Mouse (Mus musculus): Measurements from ENCODE around the gene Gm37240. TPM values are rescaled to one million over a fixed set of nuclear protein-coding genes. Genes with fewer than 3 reads are reported as not detected.

Gm37240 gene
- polyA plus RNA-seq, 1 experiment from 2014 or later = 18.1 TPM

DNA sequence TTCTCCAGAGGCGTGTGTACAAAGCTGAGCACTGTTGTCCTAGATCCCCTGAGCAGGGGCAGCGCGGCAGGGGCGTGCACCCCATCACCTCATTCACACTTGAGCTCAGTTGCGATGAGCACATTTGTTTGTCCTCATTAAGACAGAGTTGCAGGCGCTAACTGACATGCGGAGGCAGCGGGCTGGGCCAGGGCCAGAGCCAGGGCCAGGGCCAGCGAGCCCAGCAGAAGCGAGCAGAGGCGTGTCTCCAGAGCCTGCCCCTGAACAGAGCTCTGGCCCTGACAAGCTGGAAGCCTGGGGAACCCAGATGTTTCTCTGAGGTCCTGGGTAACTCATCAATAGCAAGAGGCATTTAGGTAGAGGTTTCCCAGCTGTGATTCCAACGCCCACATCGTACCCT is 1142.6 kb downstream of the Gm37240 start:
- Histone ChIP-seq H3K27me3 (ENCODE audit: control insufficient read depth, insufficient read depth, low read length) (no peaks in the 10 kb centered on the region), H3K36me3 (ENCODE audit: control insufficient read depth, insufficient read depth, low read length) (no peaks in the 10 kb centered on the region), H3K4me1 (replicated peaks; ENCODE audit: control insufficient read depth, insufficient read depth) (no peaks in the 10 kb centered on the region), H3K4me2 (replicated peaks; ENCODE audit: low read depth) (no peak overlapping the region), H3K9ac (ENCODE audit: low read length) (no peak overlapping the region), H3K9me3 (ENCODE audit: control insufficient read depth, low read length) (no peaks in the 10 kb centered on the region), H3K27ac (replicated peaks) (peak overlapping the region; percentile 81), H3K4me3 (ENCODE audit: low read depth, low read length) (no peak overlapping the region)
- 38% methylated on average over 13 of the region's 13 CpGs for WGBS
- ATAC-seq (ENCODE audit: low FRiP score, low TSS enrichment) = no peak
- TF ChIP-seq EP300 (optimal IDR thresholded peaks at IDR 0.05) (no peak), CTCF (IDR thresholded peaks at IDR 0.05; ENCODE audit: low read depth) (no peak)
- DNase-seq (ENCODE audit: low spot score) = peak; percentile 22

DNA sequence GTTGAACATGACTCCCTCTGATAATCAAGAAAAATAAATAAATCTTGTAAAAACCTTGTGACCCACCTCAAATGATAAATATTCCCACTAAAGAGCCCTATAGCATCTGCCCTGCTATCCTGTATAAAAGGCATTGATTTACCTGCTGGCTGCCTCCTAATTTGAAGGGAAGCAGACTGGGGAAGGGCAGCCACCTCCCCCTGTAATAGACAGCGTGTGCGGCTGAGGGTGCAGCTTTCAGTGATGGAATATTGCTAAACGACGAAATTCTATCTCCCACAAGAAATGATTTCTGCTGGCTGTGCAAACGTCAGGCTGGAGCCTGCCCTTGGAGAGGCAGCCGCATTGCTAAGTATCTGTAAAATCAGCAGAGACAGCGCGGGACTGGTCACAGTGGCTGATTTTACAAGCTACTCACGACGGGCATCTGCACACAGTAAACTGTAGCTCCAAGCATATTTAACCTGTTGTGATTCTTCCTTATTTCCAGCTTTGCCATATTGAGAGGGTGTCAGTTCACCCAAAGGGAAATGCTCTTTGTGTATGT is 1147.2 kb downstream of the Gm37240 start:
- WGBS = 32% methylated on average over 10 of the region's 10 CpGs
- Histone ChIP-seq H3K9me3 (ENCODE audit: control insufficient read depth, low read length) (no peaks in the 10 kb centered on the region), H3K4me2 (replicated peaks; ENCODE audit: low read depth) (no peak overlapping the region), H3K27me3 (ENCODE audit: control insufficient read depth, insufficient read depth, low read length) (no peaks in the 10 kb centered on the region), H3K4me3 (ENCODE audit: low read depth, low read length) (no peak overlapping the region), H3K9ac (ENCODE audit: low read length) (no peak overlapping the region), H3K36me3 (ENCODE audit: control insufficient read depth, insufficient read depth, low read length) (no peaks in the 10 kb centered on the region), H3K27ac (replicated peaks) (no peak overlapping the region), H3K4me1 (replicated peaks; ENCODE audit: control insufficient read depth, insufficient read depth) (no peaks in the 10 kb centered on the region)
- no peak for ATAC-seq (ENCODE audit: low FRiP score, low TSS enrichment)
- no peak for DNase-seq (ENCODE audit: low spot score)
- no peak for TF ChIP-seq EP300 (optimal IDR thresholded peaks at IDR 0.05)
- no peak for TF ChIP-seq CTCF (IDR thresholded peaks at IDR 0.05; ENCODE audit: low read depth)

DNA sequence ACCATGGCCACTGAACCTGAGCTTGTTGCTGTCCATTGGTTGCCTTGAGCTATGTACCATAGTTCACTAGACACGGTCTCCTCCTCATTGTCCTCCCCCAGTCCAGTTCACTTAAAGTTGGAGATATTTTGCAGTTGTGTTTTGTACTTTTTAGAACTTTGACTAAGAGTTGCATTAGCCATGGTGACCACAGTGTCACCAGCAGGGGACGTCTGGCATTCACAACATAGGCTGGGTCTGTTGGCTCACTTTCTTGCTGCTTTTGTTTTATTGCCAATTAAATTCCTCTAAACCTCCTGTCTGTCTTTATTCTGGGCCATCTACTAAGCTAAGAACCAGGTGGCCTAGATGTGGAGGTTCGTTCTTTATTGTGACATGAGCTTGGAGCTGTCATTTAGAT is 1150.2 kb downstream of the Gm37240 start:
- DNase-seq (ENCODE audit: low spot score) (no peak), ATAC-seq (ENCODE audit: low FRiP score, low TSS enrichment) (no peak)
- Histone ChIP-seq H3K4me2 (replicated peaks; ENCODE audit: low read depth) (no peak overlapping the region), H3K9ac (ENCODE audit: low read length) (no peak overlapping the region), H3K36me3 (ENCODE audit: control insufficient read depth, insufficient read depth, low read length) (no peaks in the 10 kb centered on the region), H3K9me3 (ENCODE audit: control insufficient read depth, low read length) (no peaks in the 10 kb centered on the region), H3K27ac (replicated peaks) (no peak overlapping the region), H3K4me1 (replicated peaks; ENCODE audit: control insufficient read depth, insufficient read depth) (no peaks in the 10 kb centered on the region), H3K27me3 (ENCODE audit: control insufficient read depth, insufficient read depth, low read length) (no peaks in the 10 kb centered on the region), H3K4me3 (ENCODE audit: low read depth, low read length) (no peak overlapping the region)
- WGBS = 81% methylated on average over 3 of the region's 3 CpGs
- TF ChIP-seq EP300 (optimal IDR thresholded peaks at IDR 0.05) (no peak), CTCF (IDR thresholded peaks at IDR 0.05; ENCODE audit: low read depth) (0 out of 2 replicates have a peak, but pooled peaks have one; percentile 7)

DNA sequence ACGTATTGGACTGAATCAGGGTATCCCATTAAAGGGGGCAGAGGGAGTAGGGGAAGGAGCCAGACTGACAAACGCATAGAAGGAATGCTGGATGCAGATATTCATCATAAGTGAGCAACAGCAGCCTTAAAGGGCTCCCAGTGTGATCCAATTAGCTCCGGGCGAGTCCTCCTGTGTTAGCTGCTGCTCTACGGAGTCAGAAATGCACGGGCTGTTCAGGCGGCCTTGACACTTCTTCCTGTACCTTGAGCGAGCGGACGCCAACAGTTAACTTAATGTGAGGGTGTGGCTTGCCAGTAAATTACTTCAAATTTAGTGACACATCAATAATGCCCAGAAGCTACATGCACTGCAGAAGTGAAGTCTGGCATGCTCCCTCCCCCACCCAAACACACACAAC is 1151.6 kb downstream of the Gm37240 start:
- no peak overlapping the region for H3K4me3 ChIP-seq (ENCODE audit: low read depth, low read length)
- H3K9ac ChIP-seq (ENCODE audit: low read length) = no peak overlapping the region
- H3K9me3 ChIP-seq (ENCODE audit: control insufficient read depth, low read length) = no peaks in the 10 kb centered on the region
- TF ChIP-seq EP300 (optimal IDR thresholded peaks at IDR 0.05) (no peak), CTCF (IDR thresholded peaks at IDR 0.05; ENCODE audit: low read depth) (no peak)
- H3K36me3 ChIP-seq (ENCODE audit: control insufficient read depth, insufficient read depth, low read length) = no peaks in the 10 kb centered on the region
- no peak overlapping the region for H3K27ac ChIP-seq (replicated peaks)
- H3K27me3 ChIP-seq (ENCODE audit: control insufficient read depth, insufficient read depth, low read length) = no peaks in the 10 kb centered on the region
- ATAC-seq (ENCODE audit: low FRiP score, low TSS enrichment) (no peak), DNase-seq (ENCODE audit: low spot score) (no peak)
- no peak overlapping the region for H3K4me2 ChIP-seq (replicated peaks; ENCODE audit: low read depth)
- 52% methylated on average over 10 of the region's 10 CpGs for WGBS
- H3K4me1 ChIP-seq (replicated peaks; ENCODE audit: control insufficient read depth, insufficient read depth) = no peaks in the 10 kb centered on the region

DNA sequence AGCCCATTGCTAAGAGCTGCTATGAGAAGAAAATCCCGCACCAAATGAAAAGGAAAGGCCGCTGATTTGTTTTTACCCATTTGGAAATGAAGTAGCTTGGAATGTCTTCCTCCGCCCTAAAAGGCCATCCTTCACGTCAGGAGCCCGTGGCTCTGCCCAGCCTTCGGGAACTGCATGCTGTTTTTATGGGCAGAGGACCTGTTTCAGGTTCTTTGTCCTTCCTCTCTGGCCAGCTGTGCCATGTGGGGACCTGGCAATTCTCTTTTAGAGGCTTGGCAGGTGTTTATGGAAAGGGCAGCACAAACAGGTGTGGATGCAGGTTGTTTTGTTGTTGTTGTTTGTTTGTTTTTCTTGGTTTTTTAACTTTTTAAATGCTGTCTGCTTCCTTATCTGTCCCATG is 1154.8 kb downstream of the Gm37240 start:
- Histone ChIP-seq H3K4me1 (replicated peaks; ENCODE audit: control insufficient read depth, insufficient read depth) (no peaks in the 10 kb centered on the region), H3K9me3 (ENCODE audit: control insufficient read depth, low read length) (no peaks in the 10 kb centered on the region), H3K36me3 (ENCODE audit: control insufficient read depth, insufficient read depth, low read length) (no peaks in the 10 kb centered on the region), H3K4me2 (replicated peaks; ENCODE audit: low read depth) (peak overlapping the region; percentile 48), H3K9ac (ENCODE audit: low read length) (no peak overlapping the region), H3K27me3 (ENCODE audit: control insufficient read depth, insufficient read depth, low read length) (no peaks in the 10 kb centered on the region), H3K4me3 (ENCODE audit: low read depth, low read length) (no peak overlapping the region), H3K27ac (replicated peaks) (no peak overlapping the region)
- DNase-seq (ENCODE audit: low spot score) (no peak), ATAC-seq (ENCODE audit: low FRiP score, low TSS enrichment) (no peak)
- WGBS = 36% methylated on average over 6 of the region's 6 CpGs
- TF ChIP-seq CTCF (IDR thresholded peaks at IDR 0.05; ENCODE audit: low read depth) (no peak), EP300 (optimal IDR thresholded peaks at IDR 0.05) (no peak)

DNA sequence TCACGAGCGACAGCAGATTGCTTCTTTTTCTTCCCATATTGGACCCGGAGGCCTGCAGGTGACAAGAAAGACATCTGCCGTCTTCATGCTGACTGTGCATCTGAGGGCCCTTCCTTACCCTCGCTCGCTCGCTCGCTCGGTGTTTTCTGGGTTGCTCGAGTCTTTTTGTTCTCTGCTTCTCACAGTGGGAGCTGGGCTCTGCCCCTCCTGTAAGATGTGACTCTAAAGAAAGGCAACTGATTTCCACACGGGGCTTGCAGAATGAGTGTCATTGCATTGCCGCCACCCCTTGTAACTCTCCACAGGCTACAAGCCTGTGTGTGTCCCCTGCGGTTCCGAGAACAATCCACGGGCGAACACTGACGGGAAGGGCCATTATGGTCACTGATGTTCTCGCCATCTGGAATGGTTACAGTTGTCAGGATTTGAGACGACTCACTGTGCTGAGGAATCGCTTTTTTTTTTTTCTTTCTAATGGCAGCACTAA is 1155.3 kb downstream of the Gm37240 start:
- DNase-seq (ENCODE audit: low spot score) (no peak), ATAC-seq (ENCODE audit: low FRiP score, low TSS enrichment) (no peak)
- Histone ChIP-seq H3K4me1 (replicated peaks; ENCODE audit: control insufficient read depth, insufficient read depth) (no peaks in the 10 kb centered on the region), H3K9ac (ENCODE audit: low read length) (0 out of 2 replicates have a peak overlapping the region, but pooled peaks have one; percentile 18), H3K4me3 (ENCODE audit: low read depth, low read length) (no peak overlapping the region; the same call in 1 of the 2 replicates), H3K36me3 (ENCODE audit: control insufficient read depth, insufficient read depth, low read length) (no peaks in the 10 kb centered on the region), H3K27me3 (ENCODE audit: control insufficient read depth, insufficient read depth, low read length) (no peaks in the 10 kb centered on the region), H3K27ac (replicated peaks) (no peak overlapping the region), H3K4me2 (replicated peaks; ENCODE audit: low read depth) (peak overlapping the region; percentile 48), H3K9me3 (ENCODE audit: control insufficient read depth, low read length) (no peaks in the 10 kb centered on the region)
- WGBS = 14% methylated on average over 20 of the region's 20 CpGs
- TF ChIP-seq CTCF (IDR thresholded peaks at IDR 0.05; ENCODE audit: low read depth) = no peak
- TF ChIP-seq EP300 (optimal IDR thresholded peaks at IDR 0.05) = no peak
